8 mouse cellular contexts compared by ENCODE assay signal in genomic region chr13:17804909-17805613, GRCm38 (mm10). TPM values are rescaled to one million over a fixed set of nuclear protein-coding genes. Genes with fewer than 3 reads are reported as not detected.
DNase-seq lines count a peak whose midpoint lies in the region; ATAC-seq lines count a peak whose summit lies in the region.

Gene Cdk13 (minus strand): TSS chr13:17805097.

- peaks cover 8% of the 10 kb centered on the region; the same call in 1 of the 2 replicates for H3K36me3 ChIP-seq in intestine, embryonic 14.5 days (ENCODE audit: control insufficient read depth, insufficient read depth, low read length)

- peak within 1 kb of the TSS; percentile 93 for H3K4me3 ChIP-seq in intestine, embryonic 14.5 days (ENCODE audit: low read depth, low read length)

- peak within 1 kb of the TSS; percentile 73 for H3K4me2 ChIP-seq in intestine, embryonic 14.5 days (ENCODE audit: low read length)

- H3K9ac ChIP-seq in intestine, embryonic 14.5 days (ENCODE audit: low read length) = peak within 1 kb of the TSS; percentile 94

- intact Hi-C loops in left cerebral cortex, postnatal 14 days (cut with DNase I) = no loop called here

- H3K27ac ChIP-seq in intestine, embryonic 14.5 days (ENCODE audit: low read depth) = peak within 1 kb of the TSS; percentile 97

- ATAC-seq in intestine, embryonic 14.5 days (replicated peaks; ENCODE audit: low FRiP score, low TSS enrichment, low read depth) = peak; percentile 95

- DNase-seq in adrenal gland, adult 18-20 months (ENCODE audit: low spot score in 2 of 2) = peak; percentile 99
- DNase-seq in embryo, embryonic 11 days = peak; percentile 100
- peak; percentile 99 for DNase-seq in gastrocnemius, postnatal 25 days
- peak; percentile 98 for DNase-seq in intestine, embryonic 14.5 days (ENCODE audit: low spot score)
- DNase-seq in left cerebral cortex, postnatal 14 days (ENCODE audit: low spot score in 2 of 2) = peak; percentile 98
- peak; percentile 99 for DNase-seq in mesoderm, embryonic 11.5 days (ENCODE audit: low read depth, low spot score)
- DNase-seq in right cerebral cortex, postnatal 36 days (ENCODE audit: low spot score in 2 of 2) = peak; percentile 97 to 98
- DNase-seq in yolk sac, embryonic 10.5 days (ENCODE audit: low spot score) = peak; percentile 98

- peaks cover 18% of the 10 kb centered on the region for H3K4me1 ChIP-seq in intestine, embryonic 14.5 days (replicated peaks; ENCODE audit: control insufficient read depth, insufficient read depth, low read length)

- H3K27me3 ChIP-seq in intestine, embryonic 14.5 days (replicated peaks; ENCODE audit: control insufficient read depth, insufficient read depth, low read length) = no peaks in the 10 kb centered on the region

- no peaks in the 10 kb centered on the region for H3K9me3 ChIP-seq in intestine, embryonic 14.5 days (ENCODE audit: control insufficient read depth, low read length)

- WGBS in intestine, embryonic 14.5 days = under 1% methylated on average over 87 of the region's 110 CpGs

RNA-seq across cellular contexts. Expression of gene Cdk13, which starts in this region (rescaled TPM):
- 10 to 100 TPM; 54.0 to 67.0 TPM for total RNA-seq in adrenal gland, adult 18-20 months (2021)
- 10 to 100 TPM; 17.1 to 19.6 TPM for total RNA-seq in gastrocnemius, postnatal 25 days (2021)
- polyA plus RNA-seq in intestine, embryonic 14.5 days (2014; fragmentation: Nextera tagmentation; extraction: Ambion mirVana) = 19.6 and 20.9 TPM in 2 replicates
- 10 to 100 TPM; 49.5 to 51.1 TPM for total RNA-seq in left cerebral cortex, postnatal 14 days (2021)

Comparison
In these comparisons a context has a peak if more than half of its experiments do, and no peak if none do; other contexts are left out.
1. Peak in every context shown above with its lines: DNase-seq, ATAC-seq, H3K4me3 ChIP-seq and H3K27ac ChIP-seq.